Mouse (Mus musculus) intestine, embryonic 16.5 days (tissue): Measurements from ENCODE around the gene Nat8f2. TPM values are rescaled to one million over a fixed set of nuclear protein-coding genes. Genes with fewer than 3 reads are reported as not detected.
"Not testable (repeated sequence)": the region's sequence is repeated elsewhere in the genome, so short reads cannot be mapped to it uniquely, and the experiment has no call there.

Source experiments
- ATAC-seq: fragments of 200-750 bp; cut with Nextera tagmentation; 2 replicates; pipeline ENCODE4 v1.8.0; 2017; ENCODE audit warnings: moderate TSS enrichment, moderate library complexity
- H3K27ac ChIP-seq: fragments of 300-500 bp; sonication (generic); 2 replicates; pipeline ENCODE4 v1.5.1; 2014; ENCODE audit warnings: mild to moderate bottlenecking, low read length
- H3K27me3 ChIP-seq: fragments of 300-500 bp; sonication (generic); replicated peaks from 2 replicates; pipeline ENCODE4 v1.6.1; 2014; ENCODE audit warnings: low read length, control low read depth, mixed read lengths; ENCODE audit not compliant: control insufficient read depth, insufficient read depth
- H3K36me3 ChIP-seq: fragments of 300-500 bp; sonication (generic); 2 replicates; pipeline ENCODE4 v1.6.1; 2014; ENCODE audit warnings: low read length, control low read depth; ENCODE audit not compliant: control insufficient read depth, insufficient read depth
- H3K4me1 ChIP-seq: fragments of 300-500 bp; sonication (generic); 2 replicates; pipeline ENCODE4 v1.6.1; 2014; ENCODE audit warnings: low read length, control low read depth, mixed read lengths; ENCODE audit not compliant: control insufficient read depth, insufficient read depth
- H3K4me2 ChIP-seq: fragments of 300-500 bp; sonication (generic); 2 replicates; pipeline ENCODE4 v1.6.1; 2014; ENCODE audit warnings: low read depth, low read length, control low read depth
- H3K4me3 ChIP-seq: fragments of 300-500 bp; sonication (generic); 2 replicates; pipeline ENCODE4 v1.5.1; 2014; ENCODE audit warnings: mild to moderate bottlenecking, low read length
- H3K9ac ChIP-seq: fragments of 300-500 bp; sonication (generic); 2 replicates; pipeline ENCODE4 v1.6.1; 2014; ENCODE audit warnings: low read depth, low read length
- H3K9me3 ChIP-seq: fragments of 300-500 bp; sonication (generic); 2 replicates; pipeline ENCODE4 v1.6.1; 2016; ENCODE audit warnings: low read length, control low read depth; ENCODE audit not compliant: control insufficient read depth
- WGBS: fragments of 180-500 bp; shearing (Covaris S2); extraction: QIAGEN DNeasy Blood & Tissue Kit; methylation state at CpG from one replicate; pipeline ENCODE4 v1.1.7; 2014; 5-methylcytosine and 5-hydroxymethylcytosine counted together
- polyA plus RNA-seq: library from polyadenylated mRNA; unstranded; fragments of >200 nt; fragmentation: Nextera tagmentation; extraction: Ambion mirVana; gene quantifications from 2 replicates; pipeline ENCODE4 v1.2.1, GENCODE M21; 2015

The Nat8f2 gene
- polyA plus RNA-seq, 1 experiment from 2014 or later, result not detected

- ATAC-seq, result peak; percentile 85
- H3K4me1 ChIP-seq, H3K27me3 ChIP-seq, H3K9me3 ChIP-seq, H3K36me3 ChIP-seq, H3K27ac ChIP-seq: not testable (repeated sequence)
- H3K4me2 ChIP-seq, result peak within 1 kb of the TSS; percentile 36
- peak within 1 kb of the TSS; percentile 35 for H3K4me3 ChIP-seq
- WGBS, result 8% methylated on average over 20 of the region's 20 CpGs
- 0 out of 2 replicates have a peak within 1 kb of the TSS, but pooled peaks have one; percentile 4 for H3K9ac ChIP-seq
Measured at GRCm38 (mm10) chr6:85904642-85905061, 35.7 kb upstream of the Nat8f2 start, which contains the start of gene Nat8f4. Gene Nat8f4 (minus strand): TSS chr6:85904884.

- H3K4me3 ChIP-seq, result no peak overlapping the region
- no peaks in the 10 kb centered on the region for H3K36me3 ChIP-seq
- H3K9me3 ChIP-seq, result no peaks in the 10 kb centered on the region
- WGBS, result 88% methylated on average over 2 of the region's 2 CpGs
- no peaks in the 10 kb centered on the region for H3K4me1 ChIP-seq
- ATAC-seq, result peak; percentile 52
- H3K9ac ChIP-seq, result no peak overlapping the region
- no peak overlapping the region for H3K4me2 ChIP-seq
- no peaks in the 10 kb centered on the region for H3K27me3 ChIP-seq
- no peak overlapping the region for H3K27ac ChIP-seq
Measured at GRCm38 (mm10) chr6:85902303-85902702, 33.3 kb upstream of the Nat8f2 start.

- ATAC-seq, H3K4me3 ChIP-seq, H3K4me1 ChIP-seq, H3K36me3 ChIP-seq, H3K4me2 ChIP-seq, H3K27me3 ChIP-seq, H3K9ac ChIP-seq, H3K9me3 ChIP-seq, H3K27ac ChIP-seq: not testable (repeated sequence)
- WGBS, result 67% methylated on average over 7 of the region's 8 CpGs
Measured at GRCm38 (mm10) chr6:85898596-85899475, 29.9 kb upstream of the Nat8f2 start.

- not testable (repeated sequence) for H3K4me1 ChIP-seq, ATAC-seq, H3K27ac ChIP-seq, H3K9ac ChIP-seq, H3K4me2 ChIP-seq, H3K36me3 ChIP-seq, H3K9me3 ChIP-seq, H3K27me3 ChIP-seq, H3K4me3 ChIP-seq
- 76% methylated on average over 25 of the region's 25 CpGs for WGBS
Measured at GRCm38 (mm10) chr6:85895061-85895648, 26.2 kb upstream of the Nat8f2 start.

- H3K4me1 ChIP-seq, result no peaks in the 10 kb centered on the region
- 94% methylated on average over 2 of the region's 2 CpGs for WGBS
- H3K9ac ChIP-seq, result no peak overlapping the region
- H3K27ac ChIP-seq, result no peak overlapping the region
- no peaks in the 10 kb centered on the region for H3K36me3 ChIP-seq
- no peak for ATAC-seq
- peaks cover 2% of the 10 kb centered on the region; the same call in 1 of the 2 replicates for H3K9me3 ChIP-seq
- H3K27me3 ChIP-seq, result no peaks in the 10 kb centered on the region
- H3K4me2 ChIP-seq, result no peak overlapping the region
- H3K4me3 ChIP-seq, result no peak overlapping the region
Measured at GRCm38 (mm10) chr6:85888961-85889360, 20.0 kb upstream of the Nat8f2 start.

- H3K9ac ChIP-seq, result no peak overlapping the region
Measured at GRCm38 (mm10) chr6:85884311-85884710, 15.4 kb upstream of the Nat8f2 start.

GRCm38 (mm10) chr6:85883246-85883645, 14.3 kb upstream of the Nat8f2 start:
- H3K27me3 ChIP-seq, H3K4me2 ChIP-seq, H3K4me1 ChIP-seq, H3K4me3 ChIP-seq, H3K36me3 ChIP-seq, H3K9ac ChIP-seq, H3K27ac ChIP-seq, ATAC-seq, H3K9me3 ChIP-seq: not testable (repeated sequence)
- 92% methylated on average over 9 of the region's 9 CpGs for WGBS

More at GRCm38 (mm10) chr6:85884311-85884710, 15.4 kb upstream of the Nat8f2 start:
- Histone ChIP-seq H3K27me3 (no peaks in the 10 kb centered on the region), H3K4me3 (no peak overlapping the region), H3K36me3 (no peaks in the 10 kb centered on the region), H3K27ac (no peak overlapping the region), H3K9me3 (peaks cover 10% of the 10 kb centered on the region), H3K4me1 (no peaks in the 10 kb centered on the region), H3K4me2 (no peak overlapping the region)
- no peak for ATAC-seq
- 88% methylated on average over 1 of the region's 1 CpGs for WGBS

GRCm38 (mm10) chr6:85867726-85868690, 950 bp downstream of the Nat8f2 start:
- H3K4me2 ChIP-seq, result no peak overlapping the region
- WGBS, result 78% methylated on average over 8 of the region's 8 CpGs
- H3K9me3 ChIP-seq, result no peaks in the 10 kb centered on the region
- no peak overlapping the region for H3K9ac ChIP-seq
- H3K27me3 ChIP-seq, result no peaks in the 10 kb centered on the region
- H3K4me3 ChIP-seq, result no peak overlapping the region
- no peak overlapping the region for H3K27ac ChIP-seq
- H3K4me1 ChIP-seq, result no peaks in the 10 kb centered on the region
- ATAC-seq, result no peak
- no peaks in the 10 kb centered on the region for H3K36me3 ChIP-seq

GRCm38 (mm10) chr6:85866995-85867394, 2.0 kb downstream of the Nat8f2 start:
- H3K27me3 ChIP-seq, H3K4me1 ChIP-seq, H3K9me3 ChIP-seq, H3K27ac ChIP-seq, ATAC-seq, H3K4me2 ChIP-seq, H3K4me3 ChIP-seq, H3K36me3 ChIP-seq, H3K9ac ChIP-seq: not testable (repeated sequence)
- WGBS, result 36% methylated on average over 1 of the region's 1 CpGs
